Mouse (Mus musculus) CH12.LX (cell line): ENCODE results near the gene Exog.

ENCODE experiments used
- CHD1 ChIP-seq: IDR thresholded peaks from 2 replicates; pipeline ENCODE4 v1.6.1; 2012; ENCODE audit warnings: low read depth, low read length, improper control_type of control experiment, inconsistent platforms
- CTCF ChIP-seq, 2 experiments: IDR thresholded peaks in 1 of 2; conservative IDR thresholded peaks in 1 of 2; 2 replicates each; pipeline ENCODE4 v1.5.1; 2011 to 2012; ENCODE audit warnings: low read depth in 2 of 2, low read length in 2 of 2, improper control_type of control experiment in 1 of 2, inconsistent platforms in 1 of 2, mild to moderate bottlenecking in 1 of 2, moderate library complexity in 1 of 2
- E2F4 ChIP-seq: IDR thresholded peaks from 2 replicates; pipeline ENCODE4 v1.6.1; 2011; ENCODE audit warnings: low read depth, low read length, improper control_type of control experiment; ENCODE audit not compliant: insufficient replicate concordance
- MAFK ChIP-seq: IDR thresholded peaks from 2 replicates; pipeline ENCODE4 v1.6.1; 2011; ENCODE audit warnings: low read length, improper control_type of control experiment; ENCODE audit not compliant: insufficient replicate concordance
- MAX ChIP-seq: IDR thresholded peaks from 2 replicates; pipeline ENCODE4 v1.6.1; 2011; ENCODE audit warnings: low read length, improper control_type of control experiment
- MAZ ChIP-seq: IDR thresholded peaks from 2 replicates; pipeline ENCODE4 v1.6.1; 2012; ENCODE audit warnings: low read depth, mild to moderate bottlenecking, inconsistent platforms, low read length, improper control_type of control experiment, moderate library complexity
- MYC ChIP-seq: IDR thresholded peaks from 2 replicates; pipeline ENCODE4 v1.6.1; 2011; ENCODE audit warnings: low read depth, mild to moderate bottlenecking, improper control_type of control experiment, low read length
- POLR2A ChIP-seq: IDR thresholded peaks from 2 replicates; pipeline ENCODE4 v1.6.1; 2011; ENCODE audit warnings: low read depth, mild to moderate bottlenecking, improper control_type of control experiment, low read length
- RAD21 ChIP-seq: IDR thresholded peaks from 2 replicates; pipeline ENCODE4 v1.6.1; 2011; ENCODE audit warnings: low read depth, mild to moderate bottlenecking, low read length, improper control_type of control experiment, moderate library complexity
- TBP ChIP-seq: conservative IDR thresholded peaks from 2 replicates; pipeline ENCODE4 v1.6.1; 2011; ENCODE audit warnings: low read depth, low read length, improper control_type of control experiment

GRCm38 (mm10) chr9:119497546-119498246, 53.0 kb downstream of the Exog start:
- TF ChIP-seq POLR2A, result no peak
- no peak for TF ChIP-seq TBP
- no peak for TF ChIP-seq MAX
- TF ChIP-seq MAZ, result no peak
- no peak for TF ChIP-seq MYC
- TF ChIP-seq MAFK, result no peak
- no peak for TF ChIP-seq CHD1
- TF ChIP-seq E2F4, result no peak
- TF ChIP-seq CTCF (conservative IDR thresholded peaks at IDR 0.05 in 1 of 2, IDR thresholded peaks at IDR 0.05 in 1 of 2; ENCODE audit: low read depth in 2 of 2, low read length in 2 of 2), result no peak
- no peak for TF ChIP-seq RAD21
